Mouse (Mus musculus) myocyte (in vitro differentiated cells): Measurements from ENCODE around the gene Vill. TPM values are rescaled to one million over a fixed set of nuclear protein-coding genes. Genes with fewer than 3 reads are reported as not detected.

Source experiments
- H3K27me3 ChIP-seq: one replicate; pipeline ENCODE4 v1.6.1; 2011; ENCODE audit not compliant: control insufficient read depth, insufficient read depth, insufficient read length
- H3K36me3 ChIP-seq: one replicate; pipeline ENCODE4 v1.6.1; 2011; ENCODE audit not compliant: control insufficient read depth, insufficient read depth
- H3K4me2 ChIP-seq: one replicate; pipeline ENCODE4 v1.6.1; 2011; ENCODE audit warnings: low read depth, control low read depth
- H3K4me3 ChIP-seq: one replicate; pipeline ENCODE4 v1.5.1; 2011; ENCODE audit warnings: mild to moderate bottlenecking, control low read depth, moderate library complexity
- H3K79me2 ChIP-seq: one replicate; pipeline ENCODE4 v1.6.1; 2011; ENCODE audit not compliant: control insufficient read depth, insufficient read depth
- H3ac ChIP-seq: one replicate; pipeline ENCODE4 v1.6.1; 2011; ENCODE audit not compliant: control insufficient read depth, insufficient read length
- CEBPB ChIP-seq: IDR thresholded peaks from 2 replicates; pipeline ENCODE4 v1.6.1; 2011; ENCODE audit warnings: mild to moderate bottlenecking, moderate library complexity; ENCODE audit not compliant: poor library complexity, insufficient read depth, severe bottlenecking
- E2F4 ChIP-seq: IDR thresholded peaks from one replicate; pipeline ENCODE4 v1.6.1; 2011; ENCODE audit warnings: mild to moderate bottlenecking, control low read depth, moderate library complexity; ENCODE audit not compliant: insufficient read depth
- MAX ChIP-seq: IDR thresholded peaks from one replicate; pipeline ENCODE4 v1.6.1; 2011; ENCODE audit warnings: low read depth, mild to moderate bottlenecking, control low read depth
- MYOD1 ChIP-seq, 3 experiments: IDR thresholded peaks; one replicate each; pipeline ENCODE4 v1.6.1; 2011; ENCODE audit warnings: control low read depth in 2 of 3, low read depth in 2 of 3, mild to moderate bottlenecking in 2 of 3, moderate library complexity in 1 of 3; ENCODE audit not compliant: insufficient read length in 2 of 3, control insufficient read depth in 1 of 3
- MYOG ChIP-seq, 3 experiments: IDR thresholded peaks; one replicate each; pipeline ENCODE4 v1.6.1; 2011; ENCODE audit warnings: control low read depth in 2 of 3, low read depth in 2 of 3, mild to moderate bottlenecking in 2 of 3; ENCODE audit not compliant: insufficient read length in 2 of 3, control insufficient read depth in 1 of 3, insufficient read depth in 1 of 3
- POLR2A ChIP-seq: IDR thresholded peaks from one replicate; pipeline ENCODE4 v1.6.1; 2011; ENCODE audit warnings: low read depth, mild to moderate bottlenecking, control low read depth, moderate library complexity; ENCODE audit not compliant: insufficient read length
- POLR2AphosphoS2 ChIP-seq: IDR thresholded peaks from one replicate; pipeline ENCODE4 v1.6.1; 2011; ENCODE audit warnings: low read depth, control low read depth; ENCODE audit not compliant: insufficient read length
- REST ChIP-seq: IDR thresholded peaks from one replicate; pipeline ENCODE4 v1.6.1; 2011; ENCODE audit warnings: mild to moderate bottlenecking, control low read depth, moderate library complexity; ENCODE audit not compliant: insufficient read depth, insufficient read length
- SRF ChIP-seq: IDR thresholded peaks from one replicate; pipeline ENCODE4 v1.6.1; 2011; ENCODE audit warnings: low read depth; ENCODE audit not compliant: control insufficient read depth, insufficient read length
- TCF12 ChIP-seq: IDR thresholded peaks from one replicate; pipeline ENCODE4 v1.6.1; 2011; ENCODE audit warnings: mild to moderate bottlenecking, control low read depth; ENCODE audit not compliant: poor library complexity, insufficient read depth, severe bottlenecking
- TCF3 ChIP-seq: IDR thresholded peaks from one replicate; pipeline ENCODE4 v1.6.1; 2011; ENCODE audit warnings: low read depth, control low read depth; ENCODE audit not compliant: insufficient read length
- USF1 ChIP-seq: IDR thresholded peaks from one replicate; pipeline ENCODE4 v1.6.1; 2011; ENCODE audit warnings: low read depth, mild to moderate bottlenecking, control low read depth, moderate library complexity
- polyA plus RNA-seq: library from polyadenylated mRNA; unstranded; fragments of >200 nt; fragmentation: generic; extraction: Trizol; gene quantifications from one replicate; pipeline ENCODE4 v1.2.1, GENCODE M21; 2012; ENCODE audit warnings: missing spikeins

The Vill gene
- polyA plus RNA-seq, 1 experiment = 1.4 TPM

GRCm38 (mm10) chr9:119093419-119094295 lies 41.1 kb downstream of the Vill start, which contains the start of gene Plcd1:
Gene Plcd1, minus strand, starts transcription at chr9:119093502.
- H3K27me3 ChIP-seq = no peaks in the 10 kb centered on the region
- H3K4me2 ChIP-seq = peak within 1 kb of the TSS; percentile 84
- no peaks in the 10 kb centered on the region for H3K36me3 ChIP-seq
- no peaks in the 10 kb centered on the region for H3K79me2 ChIP-seq
- H3K4me3 ChIP-seq = peak within 1 kb of the TSS; percentile 47
- H3ac ChIP-seq = peak within 1 kb of the TSS; percentile 67
- TF ChIP-seq MYOG (IDR thresholded peaks at IDR 0.05; ENCODE audit: control insufficient read depth in 1 of 3, insufficient read depth in 1 of 3, insufficient read length in 2 of 3, low read depth in 2 of 3) (peak in 2 of 3 experiments; percentile 21 to 33), POLR2AphosphoS2 (peak; percentile 66), SRF (no peak), POLR2A (peak; percentile 67), MYOD1 (IDR thresholded peaks at IDR 0.05; ENCODE audit: control insufficient read depth in 1 of 3, insufficient read length in 2 of 3, low read depth in 2 of 3) (peak in 1 of 3 experiments; percentile 38), TCF3 (no peak), CEBPB (no peak)

DNA sequence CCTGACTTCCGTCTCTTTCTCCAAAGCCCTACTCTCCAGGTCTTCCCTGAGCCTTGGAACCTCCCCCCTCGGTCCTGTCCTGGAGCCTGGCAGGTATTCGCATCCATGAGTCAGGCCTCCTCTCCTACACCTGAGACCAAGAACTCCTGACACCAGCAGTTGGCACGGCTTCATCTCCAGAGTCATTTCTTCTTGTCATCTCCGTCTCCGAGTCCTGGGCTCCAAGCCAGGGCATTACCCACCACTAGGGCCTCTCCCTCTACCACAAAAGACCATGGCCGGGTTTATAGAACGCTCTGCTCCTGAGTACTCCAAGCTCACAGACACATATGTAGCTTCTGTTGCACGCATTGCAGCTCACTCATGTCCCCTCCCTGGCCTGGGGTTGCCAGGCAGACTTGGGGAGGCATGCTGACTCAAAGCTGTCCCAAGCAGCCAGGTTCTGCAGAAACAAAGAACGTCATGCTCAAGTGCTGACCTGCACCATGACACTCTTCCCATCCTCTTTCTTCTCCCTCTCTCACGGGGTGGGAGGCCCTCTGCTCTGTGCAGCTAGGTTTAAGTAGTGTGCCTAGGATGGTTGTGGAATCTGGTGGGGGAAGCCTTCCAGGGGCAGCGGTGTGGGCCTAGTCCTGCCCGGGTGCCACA lies 42.0 kb downstream of the Vill start:
- Histone ChIP-seq H3K4me3 (no peak overlapping the region), H3K79me2 (no peaks in the 10 kb centered on the region), H3K27me3 (no peaks in the 10 kb centered on the region), H3K36me3 (no peaks in the 10 kb centered on the region), H3K4me2 (no peak overlapping the region), H3ac (no peak overlapping the region)
- TF ChIP-seq SRF (no peak), TCF3 (no peak), POLR2AphosphoS2 (no peak), MYOD1 (IDR thresholded peaks at IDR 0.05; ENCODE audit: control insufficient read depth in 1 of 3, insufficient read length in 2 of 3, low read depth in 2 of 3) (no peak), E2F4 (no peak), CEBPB (no peak), USF1 (no peak)

GRCm38 (mm10) chr9:119100177-119100898 lies 47.8 kb downstream of the Vill start:
- H3K36me3 ChIP-seq = no peaks in the 10 kb centered on the region
- H3ac ChIP-seq = no peak overlapping the region
- H3K4me2 ChIP-seq = peak overlapping the region; percentile 42
- H3K79me2 ChIP-seq = no peaks in the 10 kb centered on the region
- no peaks in the 10 kb centered on the region for H3K27me3 ChIP-seq
- H3K4me3 ChIP-seq = no peak overlapping the region
- TF ChIP-seq E2F4 = no peak
- TF ChIP-seq POLR2A = no peak
- TF ChIP-seq TCF12 = no peak
- TF ChIP-seq REST = no peak
- TF ChIP-seq TCF3 = no peak
- no peak for TF ChIP-seq MYOG (IDR thresholded peaks at IDR 0.05; ENCODE audit: control insufficient read depth in 1 of 3, insufficient read depth in 1 of 3, insufficient read length in 2 of 3, low read depth in 2 of 3)
- TF ChIP-seq MYOD1 (IDR thresholded peaks at IDR 0.05; ENCODE audit: control insufficient read depth in 1 of 3, insufficient read length in 2 of 3, low read depth in 2 of 3) = no peak
- no peak for TF ChIP-seq MAX
- no peak for TF ChIP-seq POLR2AphosphoS2
- TF ChIP-seq SRF = no peak
- no peak for TF ChIP-seq CEBPB
- no peak for TF ChIP-seq USF1

DNA sequence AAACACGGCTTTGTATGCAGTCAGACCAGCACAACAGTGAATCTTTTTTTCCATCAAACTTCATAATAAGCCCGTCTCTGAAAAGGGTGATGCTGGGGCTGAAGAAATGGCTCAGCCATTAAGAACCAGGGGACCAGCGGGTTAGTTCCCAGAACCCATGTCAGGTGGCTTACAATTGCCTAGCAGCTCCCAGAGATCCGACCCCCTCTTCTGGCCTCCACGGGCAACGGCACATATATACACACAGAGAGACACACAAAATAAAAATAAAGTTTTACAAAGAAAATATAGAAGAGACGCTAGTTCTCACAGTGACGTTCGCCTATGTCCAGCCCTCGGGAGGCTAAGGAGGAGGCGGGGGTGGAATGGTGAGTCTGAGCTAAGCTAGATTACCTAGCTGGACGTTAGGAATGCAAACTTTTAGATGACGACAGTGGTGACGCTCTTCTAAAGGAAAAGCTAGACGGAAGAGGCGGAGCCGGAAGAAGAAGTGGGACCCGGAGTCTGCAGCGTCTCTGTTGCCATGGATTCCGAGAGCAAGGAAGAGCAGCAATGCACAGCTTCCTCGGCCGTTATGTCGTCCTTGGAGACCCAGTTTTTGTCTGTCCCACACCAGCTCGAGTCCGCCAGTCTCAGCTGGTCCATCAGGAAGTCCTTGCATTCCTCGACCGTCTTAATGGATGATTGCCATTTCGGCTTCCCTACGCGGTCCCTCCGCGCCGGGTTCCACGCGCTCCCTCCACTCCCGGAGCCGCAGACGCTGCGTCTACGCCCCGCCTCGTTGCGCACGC lies 49.6 kb downstream of the Vill start, which contains the start of gene Dlec1:
TSS of gene Dlec1 (plus strand) at position 487 of the 791 bp plus-strand sequence.
- H3K27me3 ChIP-seq = no peaks in the 10 kb centered on the region
- no peaks in the 10 kb centered on the region for H3K79me2 ChIP-seq
- peak within 1 kb of the TSS; percentile 90 for H3K4me2 ChIP-seq
- H3ac ChIP-seq = no peak within 1 kb of the TSS
- TF ChIP-seq TCF12 (no peak), MYOD1 (IDR thresholded peaks at IDR 0.05; ENCODE audit: control insufficient read depth in 1 of 3, insufficient read length in 2 of 3, low read depth in 2 of 3) (no peak), POLR2AphosphoS2 (no peak), E2F4 (no peak), CEBPB (no peak), TCF3 (no peak), POLR2A (no peak), MAX (no peak), MYOG (IDR thresholded peaks at IDR 0.05; ENCODE audit: control insufficient read depth in 1 of 3, insufficient read depth in 1 of 3, insufficient read length in 2 of 3, low read depth in 2 of 3) (no peak), USF1 (no peak), REST (no peak), SRF (no peak)
- H3K4me3 ChIP-seq = peak within 1 kb of the TSS; percentile 27
- H3K36me3 ChIP-seq = no peaks in the 10 kb centered on the region
